Mouse (Mus musculus): ENCODE measurements at regions not wholly inside any gene's neighbourhood (a gene's known extent, or its start where the extent isn't known, plus 50 kb on each side); places are given as distances from the start of the nearest gene placed in this dataset.
A peak's percentile ranks its signal among the peaks of the same experiment; 100 is the strongest.

DNA sequence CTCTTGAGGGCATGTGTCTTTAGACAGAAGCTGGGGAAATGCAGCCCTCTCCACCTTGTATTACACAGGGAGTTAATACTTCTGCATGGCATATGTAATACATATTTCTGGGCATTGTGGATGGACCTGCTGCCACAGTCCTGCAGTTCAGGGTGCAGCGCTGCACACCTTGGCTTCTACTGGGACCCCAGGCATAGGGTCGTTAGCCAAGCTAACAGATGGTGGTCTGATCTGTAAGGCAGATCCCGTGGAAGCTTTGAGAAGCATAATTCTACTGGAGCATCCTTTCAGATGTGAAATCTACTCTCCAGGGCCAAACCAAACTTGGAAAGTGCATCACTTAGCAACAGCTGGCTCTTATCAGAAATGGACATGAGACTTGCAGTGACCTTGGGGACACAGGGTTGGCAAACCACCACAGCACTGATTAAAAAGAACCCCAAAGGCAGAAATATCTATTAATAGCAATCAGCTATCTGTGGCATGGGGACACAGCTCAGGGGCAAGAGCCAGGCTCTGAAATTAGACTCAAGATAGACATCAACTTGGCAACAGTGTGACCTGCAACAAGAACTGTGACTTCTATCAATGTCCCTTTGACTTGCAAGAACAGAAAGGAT is 155.0 kb downstream of the Drd1 start:
- H3K4me1 ChIP-seq (replicated peaks): peaks cover 13% of the 10 kb centered on the region
- no peaks in the 10 kb centered on the region for H3K27me3 ChIP-seq
- 73% methylated on average over 3 of the region's 3 CpGs for WGBS
- H3K9ac ChIP-seq: no peak overlapping the region
- H3K4me3 ChIP-seq: no peak overlapping the region
- no peak for ATAC-seq (ENCODE audit: low FRiP score, low read depth)
- no peak overlapping the region for H3K27ac ChIP-seq (replicated peaks)
- no peaks in the 10 kb centered on the region for H3K9me3 ChIP-seq
- no peaks in the 10 kb centered on the region for H3K36me3 ChIP-seq
- no peak overlapping the region for H3K4me2 ChIP-seq

- Histone ChIP-seq H3K27ac (replicated peaks) (no peak overlapping the region), H3K4me3 (no peak overlapping the region), H3K4me2 (peak overlapping the region; percentile 18; the same call in 1 of the 2 replicates), H3K9ac (no peak overlapping the region), H3K27me3 (no peaks in the 10 kb centered on the region), H3K9me3 (no peaks in the 10 kb centered on the region), H3K4me1 (replicated peaks) (peaks cover 5% of the 10 kb centered on the region), H3K36me3 (no peaks in the 10 kb centered on the region)
- WGBS: 47% methylated on average over 10 of the region's 10 CpGs
- no peak for ATAC-seq (ENCODE audit: low FRiP score, low read depth)
Observed at GRCm38 (mm10) chr13:53898351-53898750, 157.2 kb downstream of the Drd1 start.

DNA sequence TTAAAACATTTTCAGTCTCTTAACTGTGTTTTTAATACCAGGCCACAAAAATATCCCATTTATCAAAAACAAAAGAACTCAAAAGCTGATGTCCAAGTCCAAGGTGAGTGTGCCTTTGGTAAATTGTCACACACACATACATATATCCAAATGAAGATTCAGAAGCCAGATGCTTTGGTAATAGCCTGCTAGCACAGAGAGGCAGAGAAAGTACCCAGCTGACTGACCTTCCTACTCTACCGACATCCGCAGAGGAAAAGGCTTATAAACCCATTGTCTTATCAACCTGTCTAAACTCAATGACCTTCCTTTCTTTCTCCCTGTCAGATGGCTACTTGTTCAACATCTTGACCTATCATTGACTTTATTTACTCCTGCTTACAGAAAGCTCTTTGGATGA is 158.3 kb downstream of the Drd1 start:
- Histone ChIP-seq H3K36me3 (no peaks in the 10 kb centered on the region), H3K9me3 (no peaks in the 10 kb centered on the region), H3K27me3 (no peaks in the 10 kb centered on the region), H3K27ac (replicated peaks) (no peak overlapping the region), H3K4me3 (no peak overlapping the region), H3K4me1 (replicated peaks) (peaks cover 5% of the 10 kb centered on the region), H3K4me2 (no peak overlapping the region), H3K9ac (no peak overlapping the region)
- no peak for ATAC-seq (ENCODE audit: low FRiP score, low read depth)
- 94% methylated on average over 2 of the region's 2 CpGs for WGBS

DNA sequence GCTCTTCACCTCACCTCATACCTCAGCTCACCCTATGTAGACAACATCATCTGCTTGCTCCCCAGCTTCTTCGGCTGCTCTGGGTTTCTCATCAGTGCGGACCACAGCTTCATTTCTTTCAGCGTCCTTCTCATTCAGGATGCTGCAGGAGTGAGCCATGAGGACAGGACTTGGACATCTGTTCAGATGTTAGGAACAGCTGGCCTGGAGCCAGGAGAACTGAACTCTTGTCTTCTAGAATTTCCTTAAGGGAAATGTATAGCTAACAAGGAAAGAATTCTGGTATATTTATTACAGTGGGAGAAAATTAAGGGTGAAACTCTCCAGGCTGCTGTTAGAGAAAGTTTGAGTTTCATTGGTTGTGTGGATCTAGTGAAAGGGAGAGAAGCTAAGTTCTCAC is 167.1 kb downstream of the Drd1 start:
- Histone ChIP-seq H3K36me3 (no peaks in the 10 kb centered on the region), H3K27me3 (no peaks in the 10 kb centered on the region)

GRCm38 (mm10) chr13:53885756-53886155 is 169.7 kb downstream of the Drd1 start:
- H3K36me3 ChIP-seq: no peaks in the 10 kb centered on the region
- WGBS: 86% methylated on average over 10 of the region's 10 CpGs
- H3K27me3 ChIP-seq: no peaks in the 10 kb centered on the region
- H3K4me1 ChIP-seq (replicated peaks): peaks cover 3% of the 10 kb centered on the region; the same call in 1 of the 2 replicates
- no peak overlapping the region for H3K4me2 ChIP-seq
- no peak overlapping the region for H3K4me3 ChIP-seq
- H3K9ac ChIP-seq: no peak overlapping the region
- ATAC-seq (ENCODE audit: low FRiP score, low read depth): no peak
- H3K9me3 ChIP-seq: no peaks in the 10 kb centered on the region
- no peak overlapping the region for H3K27ac ChIP-seq (replicated peaks)

More for the DNA sequence above, 167.1 kb downstream of the Drd1 start:
- Histone ChIP-seq H3K4me1 (replicated peaks) (no peaks in the 10 kb centered on the region), H3K9me3 (no peaks in the 10 kb centered on the region), H3K4me3 (no peak overlapping the region), H3K9ac (no peak overlapping the region), H3K4me2 (no peak overlapping the region), H3K27ac (replicated peaks) (no peak overlapping the region)
- WGBS: 92% methylated on average over 3 of the region's 3 CpGs
- ATAC-seq (ENCODE audit: low FRiP score, low read depth): no peak

GRCm38 (mm10) chr13:53883206-53883605 is 172.3 kb downstream of the Drd1 start:
- no peak for ATAC-seq (ENCODE audit: low FRiP score, low read depth)
- WGBS: 88% methylated on average over 6 of the region's 6 CpGs
- Histone ChIP-seq H3K9ac (no peak overlapping the region), H3K9me3 (no peaks in the 10 kb centered on the region), H3K4me2 (no peak overlapping the region), H3K4me3 (no peak overlapping the region), H3K4me1 (replicated peaks) (peaks cover 8% of the 10 kb centered on the region; the same call in 1 of the 2 replicates), H3K27ac (replicated peaks) (no peak overlapping the region), H3K27me3 (no peaks in the 10 kb centered on the region), H3K36me3 (no peaks in the 10 kb centered on the region)

GRCm38 (mm10) chr13:53880466-53881250 is 174.8 kb downstream of the Drd1 start:
- peaks cover 8% of the 10 kb centered on the region; the same call in 1 of the 2 replicates for H3K4me1 ChIP-seq (replicated peaks)
- H3K36me3 ChIP-seq: no peaks in the 10 kb centered on the region
- 34% methylated on average over 10 of the region's 10 CpGs for WGBS
- no peak overlapping the region for H3K9ac ChIP-seq
- H3K4me3 ChIP-seq: no peak overlapping the region
- no peak overlapping the region for H3K27ac ChIP-seq (replicated peaks)
- ATAC-seq (ENCODE audit: low FRiP score, low read depth): no peak; the same call in 1 of the 2 replicates
- no peaks in the 10 kb centered on the region for H3K27me3 ChIP-seq
- no peaks in the 10 kb centered on the region for H3K9me3 ChIP-seq
- H3K4me2 ChIP-seq: no peak overlapping the region

DNA sequence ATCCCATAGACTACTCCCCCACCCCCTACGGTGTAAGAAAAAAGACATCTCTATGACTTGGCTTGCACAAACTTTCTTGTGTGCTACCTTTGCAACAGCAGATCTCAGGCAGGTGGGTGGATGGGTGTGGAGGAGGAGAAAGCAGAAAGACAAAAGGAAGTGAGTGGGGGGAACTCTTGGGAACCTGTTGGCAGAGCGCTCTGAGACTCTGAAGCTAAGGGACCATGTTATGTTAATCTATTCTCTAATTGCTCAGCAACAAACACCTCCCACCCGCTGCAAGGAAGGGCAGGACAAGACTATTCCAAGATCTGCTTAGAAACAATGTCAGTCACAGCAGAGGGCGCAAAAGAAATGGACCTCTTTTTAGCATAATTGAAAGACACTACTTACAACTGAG is 180.0 kb downstream of the Drd1 start:
- Histone ChIP-seq H3K9ac (no peak overlapping the region), H3K9me3 (no peaks in the 10 kb centered on the region), H3K27ac (replicated peaks) (no peak overlapping the region), H3K4me3 (no peak overlapping the region), H3K4me1 (replicated peaks) (0 out of 2 replicates have a peak, but pooled peaks cover 4% of the 10 kb centered on the region), H3K27me3 (no peaks in the 10 kb centered on the region), H3K36me3 (no peaks in the 10 kb centered on the region), H3K4me2 (no peak overlapping the region)
- ATAC-seq (ENCODE audit: low FRiP score, low read depth): no peak
- 70% methylated on average over 4 of the region's 4 CpGs for WGBS

GRCm38 (mm10) chr13:53865323-53865722 is 190.2 kb downstream of the Drd1 start:
- Histone ChIP-seq H3K4me3 (no peak overlapping the region), H3K9me3 (no peaks in the 10 kb centered on the region), H3K4me1 (replicated peaks) (peaks cover 4% of the 10 kb centered on the region; the same call in 1 of the 2 replicates), H3K27ac (replicated peaks) (no peak overlapping the region), H3K4me2 (no peak overlapping the region), H3K27me3 (no peaks in the 10 kb centered on the region), H3K36me3 (no peaks in the 10 kb centered on the region), H3K9ac (no peak overlapping the region)
- ATAC-seq (ENCODE audit: low FRiP score, low read depth): no peak
- WGBS: 87% methylated on average over 5 of the region's 5 CpGs

- 47% methylated on average over 4 of the region's 4 CpGs for WGBS
- H3K27ac ChIP-seq (replicated peaks): 0 out of 2 replicates have a peak overlapping the region, but pooled peaks have one; percentile 42
- peaks cover 4% of the 10 kb centered on the region; the same call in 1 of the 2 replicates for H3K4me1 ChIP-seq (replicated peaks)
- H3K9me3 ChIP-seq: no peaks in the 10 kb centered on the region
- H3K36me3 ChIP-seq: no peaks in the 10 kb centered on the region
- H3K27me3 ChIP-seq: no peaks in the 10 kb centered on the region
- no peak for ATAC-seq (ENCODE audit: low FRiP score, low read depth)
- H3K9ac ChIP-seq: no peak overlapping the region
- H3K4me2 ChIP-seq: 0 out of 2 replicates have a peak overlapping the region, but pooled peaks have one; percentile 17
- H3K4me3 ChIP-seq: no peak overlapping the region
Observed at GRCm38 (mm10) chr13:53862336-53862735, 193.2 kb downstream of the Drd1 start.

DNA sequence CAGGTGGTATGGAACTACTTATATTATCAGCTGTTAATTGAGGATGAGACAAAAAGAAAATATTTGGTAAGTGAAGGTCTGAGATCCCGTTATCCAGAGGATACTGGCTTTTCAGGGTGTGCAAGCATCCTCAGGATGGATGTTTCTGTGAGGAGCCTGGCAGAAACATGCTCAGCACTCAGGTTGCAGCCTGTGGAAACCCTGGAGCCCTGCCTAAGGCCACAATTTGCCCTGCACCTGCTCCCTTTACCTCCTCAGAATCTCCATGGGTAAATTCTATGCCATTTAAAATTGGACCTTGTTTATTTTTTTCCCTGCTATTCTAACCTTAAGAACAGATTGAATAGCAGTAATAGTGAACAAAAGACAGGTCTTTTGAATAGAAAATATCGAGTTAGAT is 201.3 kb downstream of the Drd1 start:
- ATAC-seq (ENCODE audit: low FRiP score, low read depth): no peak
- Histone ChIP-seq H3K27ac (replicated peaks) (no peak overlapping the region), H3K4me3 (no peak overlapping the region), H3K4me1 (replicated peaks) (no peaks in the 10 kb centered on the region), H3K4me2 (no peak overlapping the region), H3K9me3 (no peaks in the 10 kb centered on the region), H3K36me3 (no peaks in the 10 kb centered on the region), H3K9ac (no peak overlapping the region), H3K27me3 (no peaks in the 10 kb centered on the region)
- 70% methylated on average over 2 of the region's 2 CpGs for WGBS

DNA sequence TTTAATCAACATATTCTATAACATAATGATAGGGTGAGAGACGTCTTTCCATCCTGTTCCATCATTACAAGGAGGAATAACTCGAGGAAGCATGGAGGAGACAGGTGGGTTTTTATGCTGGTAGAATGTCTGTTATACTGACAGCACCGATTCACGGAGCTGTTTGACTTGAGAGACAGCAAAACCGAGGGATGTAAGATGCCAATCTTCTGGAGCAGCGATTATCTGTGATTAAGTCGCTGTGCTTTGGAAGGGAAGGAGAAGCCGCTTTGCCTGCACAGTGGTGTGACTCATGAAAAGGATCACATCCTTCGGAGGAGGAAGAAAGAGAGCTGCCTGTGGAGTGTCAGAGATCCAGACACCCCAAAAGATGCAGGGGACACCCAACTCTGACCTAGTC is 205.4 kb downstream of the Drd1 start:
- Histone ChIP-seq H3K9ac (no peak overlapping the region), H3K4me2 (no peak overlapping the region), H3K27ac (replicated peaks) (no peak overlapping the region), H3K4me3 (no peak overlapping the region), H3K36me3 (no peaks in the 10 kb centered on the region), H3K9me3 (no peaks in the 10 kb centered on the region), H3K4me1 (replicated peaks) (no peaks in the 10 kb centered on the region), H3K27me3 (no peaks in the 10 kb centered on the region)
- ATAC-seq (ENCODE audit: low FRiP score, low read depth): no peak
- WGBS: 76% methylated on average over 9 of the region's 9 CpGs

All from hindbrain, embryonic 15.5 days (tissue).